Mouse (Mus musculus): ENCODE measurements around the gene Lamtor2. TPM values are rescaled to one million over a fixed set of nuclear protein-coding genes. Genes with fewer than 3 reads are reported as not detected.
A peak's percentile ranks its signal among the peaks of the same experiment; 100 is the strongest.

The Lamtor2 gene
- polyA plus RNA-seq, 1 experiment from 2014 or later: 256 TPM

DNA sequence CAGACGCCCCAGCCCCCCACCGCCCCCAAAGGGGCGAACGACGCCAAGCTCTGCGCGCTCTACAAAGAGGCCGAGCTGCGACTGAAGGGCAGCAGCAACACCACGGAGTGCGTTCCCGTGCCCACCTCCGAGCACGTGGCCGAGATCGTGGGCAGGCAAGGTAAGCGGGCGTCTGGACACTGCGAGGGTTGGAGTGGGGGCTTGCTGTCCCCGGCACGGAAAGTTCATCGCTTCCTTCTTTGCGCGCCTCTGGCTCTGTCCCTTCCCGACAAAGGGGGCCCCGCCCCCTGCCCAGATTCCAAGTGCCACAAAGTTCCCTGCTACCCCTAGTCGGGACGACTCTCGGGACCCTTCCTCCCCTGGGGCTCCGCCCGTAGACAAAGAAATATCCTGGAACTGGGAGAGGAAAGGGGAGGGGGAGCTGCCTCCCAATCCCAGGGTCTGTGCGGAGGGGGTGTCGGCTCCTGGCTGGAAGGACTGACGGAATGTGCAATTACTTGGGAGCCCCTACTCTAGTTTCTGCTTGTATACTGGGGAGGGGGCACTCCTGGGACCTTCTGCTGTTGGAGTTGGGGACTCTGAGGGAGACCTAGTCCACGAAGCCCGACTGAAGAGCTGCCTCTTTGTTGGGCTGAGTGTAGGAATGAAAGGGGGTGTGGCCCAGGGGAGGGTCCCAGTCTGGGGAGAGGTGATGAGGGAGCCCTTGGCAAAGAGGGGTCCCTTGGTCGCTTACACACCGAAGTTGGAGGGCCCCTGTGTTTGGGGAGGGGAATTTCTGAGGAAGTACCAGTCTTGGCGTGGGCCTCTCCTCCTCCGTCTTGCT lies 20.0 kb downstream of the Lamtor2 start:
- 2% methylated on average over 30 of the region's 40 CpGs for WGBS
- H3K36me3 ChIP-seq (ENCODE audit: control insufficient read depth, insufficient read depth, low read length): 0 out of 2 replicates have a peak, but pooled peaks cover 3% of the 10 kb centered on the region
- peak overlapping the region; percentile 85 for H3K4me3 ChIP-seq (ENCODE audit: low read length)
- H3K9me3 ChIP-seq (ENCODE audit: control insufficient read depth, low read length): no peaks in the 10 kb centered on the region
- H3K27ac ChIP-seq (ENCODE audit: low read length): peak overlapping the region; percentile 94
- peak overlapping the region; percentile 94 for H3K9ac ChIP-seq (ENCODE audit: low read depth, low read length)
- H3K4me2 ChIP-seq (ENCODE audit: low read depth, low read length): peak overlapping the region; percentile 88
- H3K4me1 ChIP-seq (ENCODE audit: control insufficient read depth, insufficient read depth, low read length): peaks cover 68% of the 10 kb centered on the region
- ATAC-seq: 0 out of 2 replicates have a peak, but pooled peaks have one; percentile 1
- H3K27me3 ChIP-seq (replicated peaks; ENCODE audit: control insufficient read depth, insufficient read depth, low read length): no peaks in the 10 kb centered on the region

DNA sequence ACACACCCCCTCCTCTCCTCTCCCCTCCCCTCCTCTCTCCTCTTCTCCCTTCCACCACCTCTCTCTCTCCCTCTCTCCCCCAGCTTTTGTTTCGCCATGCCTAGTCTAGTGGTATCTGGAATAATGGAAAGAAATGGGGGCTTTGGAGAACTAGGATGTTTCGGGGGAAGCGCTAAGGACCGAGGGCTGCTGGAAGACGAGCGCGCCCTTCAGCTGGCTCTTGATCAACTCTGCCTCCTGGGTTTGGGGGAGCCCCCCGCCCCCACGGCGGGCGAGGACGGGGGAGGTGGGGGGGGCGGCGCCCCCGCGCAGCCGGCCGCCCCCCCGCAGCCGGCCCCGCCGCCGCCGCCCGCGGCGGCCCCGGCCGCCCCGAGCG lies 20.6 kb downstream of the Lamtor2 start, which contains the start of gene Mex3a:
Mex3a (plus strand) TSS at position 97 of the 376 bp plus-strand sequence.
- 2% methylated on average over 7 of the region's 31 CpGs for WGBS

DNA sequence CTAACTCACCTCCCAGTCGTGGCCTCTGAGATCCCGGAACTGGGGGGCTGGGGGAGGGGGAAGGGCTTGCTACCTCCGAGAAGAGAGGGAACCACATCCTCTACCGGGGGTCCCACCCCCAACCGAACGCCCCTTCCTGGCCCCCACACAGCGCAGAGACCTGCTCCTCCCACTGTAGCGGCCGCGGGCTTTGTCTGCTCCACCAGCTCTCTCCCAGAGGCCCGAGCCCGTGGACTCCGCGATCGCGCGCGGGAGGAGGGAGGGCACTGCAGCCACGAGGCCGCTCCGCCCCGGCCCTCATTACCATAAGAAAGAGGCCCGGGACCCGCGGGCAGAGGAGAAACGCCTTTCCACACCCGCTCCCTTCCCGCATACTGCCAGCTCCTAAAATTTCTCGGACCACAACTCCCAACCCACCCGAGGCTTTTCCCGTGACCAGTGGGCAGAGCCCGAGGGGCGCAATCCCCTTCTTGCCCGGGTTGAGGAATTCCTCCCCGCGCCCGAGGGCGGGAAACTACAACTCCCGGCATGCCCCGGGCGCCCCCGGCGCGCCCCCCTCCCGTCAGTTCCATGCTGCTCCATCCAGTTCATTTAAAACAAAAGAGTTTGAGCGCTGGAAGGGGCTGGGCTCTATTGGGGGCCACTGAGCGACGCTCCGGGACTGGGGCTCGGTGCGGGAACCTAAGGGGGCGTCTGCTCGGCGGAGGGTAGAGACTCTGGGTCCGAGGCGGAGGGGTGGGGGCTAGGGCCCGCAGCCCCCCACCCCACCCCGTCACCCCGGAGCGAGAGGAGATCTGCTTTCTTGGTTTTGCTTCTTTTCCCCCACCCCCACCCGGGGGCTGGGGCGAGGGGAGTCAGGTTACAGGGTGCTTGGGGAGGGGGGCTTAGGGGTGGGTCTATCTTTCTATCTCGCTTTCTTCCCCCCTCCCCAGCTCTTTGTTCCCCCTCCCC lies 21.3 kb downstream of the Lamtor2 start:
- peak overlapping the region; percentile 94 for H3K9ac ChIP-seq (ENCODE audit: low read depth, low read length)
- under 1% methylated on average over 59 of the region's 63 CpGs for WGBS

More for the DNA sequence above, 20.6 kb downstream of the Lamtor2 start, which contains the start of gene Mex3a:
- H3K4me1 ChIP-seq (ENCODE audit: control insufficient read depth, insufficient read depth, low read length): peaks cover 70% of the 10 kb centered on the region
- peak within 1 kb of the TSS; percentile 94 for H3K27ac ChIP-seq (ENCODE audit: low read length)
- H3K4me3 ChIP-seq (ENCODE audit: low read length): peak within 1 kb of the TSS; percentile 85
- H3K9ac ChIP-seq (ENCODE audit: low read depth, low read length): peak within 1 kb of the TSS; percentile 94
- H3K27me3 ChIP-seq (replicated peaks; ENCODE audit: control insufficient read depth, insufficient read depth, low read length): no peaks in the 10 kb centered on the region
- no peaks in the 10 kb centered on the region for H3K9me3 ChIP-seq (ENCODE audit: control insufficient read depth, low read length)
- H3K36me3 ChIP-seq (ENCODE audit: control insufficient read depth, insufficient read depth, low read length): 0 out of 2 replicates have a peak, but pooled peaks cover 3% of the 10 kb centered on the region
- no peak for ATAC-seq
- peak within 1 kb of the TSS; percentile 88 for H3K4me2 ChIP-seq (ENCODE audit: low read depth, low read length)

DNA sequence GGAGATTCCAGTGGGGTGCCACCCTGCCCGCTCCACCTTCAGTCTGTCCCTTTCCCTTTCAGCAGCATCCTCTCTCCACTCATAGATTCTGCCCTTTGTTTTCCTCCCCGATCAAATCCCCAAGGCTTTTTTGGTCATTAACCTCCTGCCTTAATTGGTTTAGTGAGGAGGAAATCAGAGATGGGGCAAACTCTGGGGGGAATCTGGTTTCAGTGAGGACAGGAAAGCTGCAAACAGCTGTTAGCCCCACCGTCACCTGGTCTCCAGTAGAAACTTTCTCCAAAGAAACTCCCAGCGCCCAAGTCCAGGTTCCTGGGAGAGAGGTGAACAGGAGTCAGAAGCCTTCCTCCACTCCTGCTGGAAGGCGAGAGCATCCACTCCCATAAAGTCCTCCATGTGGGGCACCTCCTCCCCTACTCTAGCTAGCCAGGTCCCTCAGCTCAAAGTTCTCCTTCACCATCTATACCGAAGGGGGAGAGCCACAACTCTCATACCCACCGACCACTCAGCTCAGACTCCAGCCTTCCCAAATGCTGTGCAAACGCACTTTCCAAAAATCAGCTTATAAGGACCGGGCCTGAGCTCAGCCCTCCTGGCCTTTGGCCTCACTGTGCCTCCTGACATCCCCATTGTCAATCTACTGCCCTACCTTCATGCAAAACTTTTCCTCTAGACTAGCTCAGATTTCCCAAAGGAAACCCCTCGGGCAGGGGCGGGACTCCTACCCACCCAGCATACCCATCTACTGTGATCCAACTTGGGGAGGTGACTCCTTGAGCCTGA lies 22.6 kb downstream of the Lamtor2 start:
- ATAC-seq: no peak
- Histone ChIP-seq H3K4me2 (ENCODE audit: low read depth, low read length) (peak overlapping the region; percentile 88), H3K9ac (ENCODE audit: low read depth, low read length) (peak overlapping the region; percentile 94), H3K36me3 (ENCODE audit: control insufficient read depth, insufficient read depth, low read length) (no peaks in the 10 kb centered on the region), H3K4me3 (ENCODE audit: low read length) (peak overlapping the region; percentile 85), H3K9me3 (ENCODE audit: control insufficient read depth, low read length) (no peaks in the 10 kb centered on the region), H3K27me3 (replicated peaks; ENCODE audit: control insufficient read depth, insufficient read depth, low read length) (no peaks in the 10 kb centered on the region), H3K4me1 (ENCODE audit: control insufficient read depth, insufficient read depth, low read length) (peaks cover 52% of the 10 kb centered on the region), H3K27ac (ENCODE audit: low read length) (peak overlapping the region; percentile 26; the same call in 1 of the 2 replicates)
- WGBS: 18% methylated on average over 11 of the region's 11 CpGs

More for the DNA sequence above, 21.3 kb downstream of the Lamtor2 start:
- H3K4me3 ChIP-seq (ENCODE audit: low read length): peak overlapping the region; percentile 85
- peak; percentile 75 for ATAC-seq
- H3K27ac ChIP-seq (ENCODE audit: low read length): peak overlapping the region; percentile 94
- H3K27me3 ChIP-seq (replicated peaks; ENCODE audit: control insufficient read depth, insufficient read depth, low read length): no peaks in the 10 kb centered on the region
- H3K9me3 ChIP-seq (ENCODE audit: control insufficient read depth, low read length): no peaks in the 10 kb centered on the region
- H3K36me3 ChIP-seq (ENCODE audit: control insufficient read depth, insufficient read depth, low read length): no peaks in the 10 kb centered on the region
- peak overlapping the region; percentile 88 for H3K4me2 ChIP-seq (ENCODE audit: low read depth, low read length)
- peaks cover 63% of the 10 kb centered on the region for H3K4me1 ChIP-seq (ENCODE audit: control insufficient read depth, insufficient read depth, low read length)

DNA sequence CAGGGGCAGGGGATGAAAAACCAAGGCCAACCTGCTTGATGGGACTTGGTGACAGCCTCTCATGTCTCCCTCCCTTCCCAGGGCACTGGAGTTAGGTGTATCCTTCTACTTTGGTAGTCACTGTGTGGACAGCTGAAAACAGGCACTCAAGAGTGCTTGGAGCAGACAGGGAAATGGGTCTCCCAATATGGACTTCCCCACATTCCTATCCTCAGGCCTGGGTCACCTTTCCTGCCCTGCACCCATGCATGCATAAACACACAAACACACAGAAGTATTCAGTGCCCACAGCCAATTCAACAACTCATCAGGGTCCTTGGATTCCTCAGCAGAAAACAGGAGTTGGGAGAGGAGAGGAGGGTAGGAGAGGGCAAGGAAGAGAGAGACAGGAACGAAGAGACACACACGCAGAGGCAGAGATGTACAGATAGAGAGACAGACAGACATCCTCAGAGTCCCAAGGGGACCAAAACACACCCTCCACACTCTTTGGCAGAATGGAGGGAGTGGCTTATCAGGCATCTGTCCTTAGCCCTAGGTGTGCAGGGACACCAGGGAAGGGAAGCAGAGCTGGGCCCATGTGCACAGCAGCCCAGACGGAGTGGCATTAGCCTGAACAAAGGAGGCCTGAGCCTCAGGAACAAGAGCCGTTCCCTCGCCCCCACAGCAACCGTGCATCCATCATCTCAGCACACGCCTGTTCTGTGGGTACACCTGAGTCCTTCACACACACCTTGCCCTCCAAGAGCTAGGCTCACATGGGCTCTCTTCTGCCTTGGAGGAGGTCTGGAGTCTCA lies 23.5 kb downstream of the Lamtor2 start:
- ATAC-seq: no peak
- Histone ChIP-seq H3K4me2 (ENCODE audit: low read depth, low read length) (peak overlapping the region; percentile 88), H3K36me3 (ENCODE audit: control insufficient read depth, insufficient read depth, low read length) (peaks cover 2% of the 10 kb centered on the region; the same call in 1 of the 2 replicates), H3K27me3 (replicated peaks; ENCODE audit: control insufficient read depth, insufficient read depth, low read length) (no peaks in the 10 kb centered on the region), H3K27ac (ENCODE audit: low read length) (no peak overlapping the region), H3K4me1 (ENCODE audit: control insufficient read depth, insufficient read depth, low read length) (peaks cover 43% of the 10 kb centered on the region), H3K4me3 (ENCODE audit: low read length) (peak overlapping the region; percentile 85), H3K9ac (ENCODE audit: low read depth, low read length) (peak overlapping the region; percentile 35), H3K9me3 (ENCODE audit: control insufficient read depth, low read length) (no peaks in the 10 kb centered on the region)
- 52% methylated on average over 7 of the region's 7 CpGs for WGBS

DNA sequence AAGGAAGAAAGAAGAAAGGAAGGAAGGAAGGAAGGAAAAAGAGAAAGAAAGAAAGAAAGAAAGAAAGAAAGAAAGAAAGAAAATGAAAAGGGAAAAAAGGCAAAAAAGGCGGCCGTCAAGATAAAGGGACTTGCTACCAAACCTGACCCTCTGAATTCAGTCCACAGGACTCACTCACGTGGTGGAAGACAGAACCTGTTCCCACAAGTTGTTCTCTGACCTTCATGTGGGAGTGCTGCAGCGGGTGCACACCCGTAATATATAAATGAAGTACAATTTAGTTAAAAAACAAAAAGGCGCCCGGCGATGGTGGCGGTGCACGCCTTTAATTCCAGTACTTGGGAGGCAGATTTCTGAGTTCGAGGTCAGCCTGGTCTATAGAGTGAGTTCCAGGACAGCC lies 24.2 kb downstream of the Lamtor2 start:
- H3K4me3 ChIP-seq (ENCODE audit: low read length): no peak overlapping the region
- peaks cover 3% of the 10 kb centered on the region; the same call in 1 of the 2 replicates for H3K36me3 ChIP-seq (ENCODE audit: control insufficient read depth, insufficient read depth, low read length)
- H3K27ac ChIP-seq (ENCODE audit: low read length): no peak overlapping the region
- H3K4me2 ChIP-seq (ENCODE audit: low read depth, low read length): no peak overlapping the region
- H3K4me1 ChIP-seq (ENCODE audit: control insufficient read depth, insufficient read depth, low read length): peaks cover 36% of the 10 kb centered on the region
- WGBS: 79% methylated on average over 11 of the region's 11 CpGs
- H3K9ac ChIP-seq (ENCODE audit: low read depth, low read length): no peak overlapping the region
- ATAC-seq: no peak
- H3K27me3 ChIP-seq (replicated peaks; ENCODE audit: control insufficient read depth, insufficient read depth, low read length): no peaks in the 10 kb centered on the region
- H3K9me3 ChIP-seq (ENCODE audit: control insufficient read depth, low read length): no peaks in the 10 kb centered on the region

DNA sequence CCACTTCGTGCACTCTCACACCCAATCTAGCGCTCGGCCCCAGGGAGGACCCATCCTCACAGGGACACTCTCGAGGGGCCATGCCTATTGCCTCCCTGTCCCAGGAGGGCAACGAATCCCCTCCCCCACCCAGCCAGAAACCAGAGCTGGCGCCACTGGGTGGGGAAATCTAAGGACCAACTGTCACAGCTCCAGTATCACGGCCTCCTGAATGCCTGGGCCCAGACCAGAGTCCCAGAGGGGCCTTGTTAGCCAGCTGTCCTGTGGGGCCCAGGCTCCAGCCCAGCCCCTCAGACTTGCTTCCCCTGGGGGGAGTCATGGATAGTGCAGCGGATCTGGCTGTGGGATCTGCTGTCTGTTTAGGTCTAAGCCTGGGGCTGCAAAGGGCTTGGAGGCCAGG lies 25.3 kb downstream of the Lamtor2 start:
- no peak for ATAC-seq
- Histone ChIP-seq H3K27ac (ENCODE audit: low read length) (no peak overlapping the region), H3K9ac (ENCODE audit: low read depth, low read length) (peak overlapping the region; percentile 47), H3K36me3 (ENCODE audit: control insufficient read depth, insufficient read depth, low read length) (peaks cover 3% of the 10 kb centered on the region; the same call in 1 of the 2 replicates), H3K27me3 (replicated peaks; ENCODE audit: control insufficient read depth, insufficient read depth, low read length) (no peaks in the 10 kb centered on the region), H3K9me3 (ENCODE audit: control insufficient read depth, low read length) (no peaks in the 10 kb centered on the region), H3K4me3 (ENCODE audit: low read length) (no peak overlapping the region), H3K4me1 (ENCODE audit: control insufficient read depth, insufficient read depth, low read length) (peaks cover 30% of the 10 kb centered on the region), H3K4me2 (ENCODE audit: low read depth, low read length) (no peak overlapping the region)
- WGBS: 45% methylated on average over 8 of the region's 8 CpGs
